Mouse (Mus musculus) cortical plate, adult 2 months (tissue): ENCODE measurements at regions not wholly inside any gene's neighbourhood (a gene's known extent, or its start where the extent isn't known, plus 50 kb on each side); places are given as distances from the start of the nearest gene placed in this dataset.

Source experiments
- CTCF ChIP-seq: fragments of 200-500 bp; IDR thresholded peaks from 2 replicates; pipeline ENCODE4 v1.5.1; 2011; ENCODE audit warnings: mild to moderate bottlenecking, control low read depth, low read length; ENCODE audit not compliant: insufficient read depth; ENCODE audit errors: extremely low read depth
- POLR2A ChIP-seq: fragments of 200-500 bp; IDR thresholded peaks from 2 replicates; pipeline ENCODE4 v1.6.1; 2011; ENCODE audit warnings: mild to moderate bottlenecking, low read length, control low read depth; ENCODE audit not compliant: insufficient read depth; ENCODE audit errors: extremely low read depth

DNA sequence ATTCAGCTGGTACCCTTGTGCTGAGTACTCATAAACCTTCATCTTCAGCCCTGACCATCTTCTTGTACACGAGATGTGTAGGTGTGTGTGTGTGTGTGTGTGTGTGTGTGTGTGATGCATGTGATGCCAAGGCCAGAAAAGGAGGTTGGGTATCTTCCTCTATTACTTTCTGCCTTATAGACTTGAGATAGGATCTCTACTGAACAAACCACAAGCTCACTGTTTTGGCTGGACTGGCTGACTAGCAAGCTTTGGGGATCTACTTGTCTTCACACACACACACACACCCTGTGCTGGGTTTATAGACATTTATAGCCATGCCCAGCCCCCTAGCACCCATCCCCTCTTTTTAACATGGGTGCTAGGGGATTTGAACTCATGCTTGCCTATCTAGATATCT is 79.4 kb upstream of the Egln3 start:
- TF ChIP-seq POLR2A: no peak
- no peak for TF ChIP-seq CTCF
